Mouse (Mus musculus) heart, embryonic 14.5 days (tissue): Measurements from ENCODE around the gene Acvrl1. TPM values are rescaled to one million over a fixed set of nuclear protein-coding genes. Genes with fewer than 3 reads are reported as not detected.

Experiments used
- ATAC-seq: fragments of 200-750 bp; cut with Nextera tagmentation; 2 replicates; pipeline ENCODE4 v1.8.0; 2017; ENCODE audit warnings: low read depth, moderate TSS enrichment; ENCODE audit not compliant: insufficient number of reproducible peaks, insufficient read depth, low FRiP score
- H3K27ac ChIP-seq, 2 experiments: fragments of 200-500 bp in 1 of 2; fragments of 300-500 bp in 1 of 2; sonication (generic) in 1 of 2; replicated peaks in 1 of 2; 2 replicates each; pipeline ENCODE4 v1.5.1; 2012 to 2014; ENCODE audit warnings: low read depth in 2 of 2, low read length in 2 of 2, control low read depth in 1 of 2, mild to moderate bottlenecking in 1 of 2, mixed read lengths in 1 of 2; ENCODE audit not compliant: control insufficient read depth in 1 of 2, insufficient read depth in 1 of 2
- H3K27me3 ChIP-seq: fragments of 300-500 bp; sonication (generic); 2 replicates; pipeline ENCODE4 v1.6.1; 2014; ENCODE audit warnings: mild to moderate bottlenecking, low read length, control low read depth; ENCODE audit not compliant: control insufficient read depth, insufficient read depth
- H3K36me3 ChIP-seq: fragments of 300-500 bp; sonication (generic); 2 replicates; pipeline ENCODE4 v1.6.1; 2014; ENCODE audit warnings: mild to moderate bottlenecking, control low read depth, low read length, mixed read lengths; ENCODE audit not compliant: control insufficient read depth, insufficient read depth
- H3K4me1 ChIP-seq, 2 experiments: fragments of 200-500 bp in 1 of 2; fragments of 300-500 bp in 1 of 2; sonication (generic) in 1 of 2; 2 replicates each; pipeline ENCODE4 v1.6.1; 2012 to 2014; ENCODE audit warnings: low read length in 2 of 2, control low read depth in 1 of 2, mixed read lengths in 1 of 2; ENCODE audit not compliant: control insufficient read depth in 2 of 2, insufficient read depth in 2 of 2
- H3K4me2 ChIP-seq: fragments of 300-500 bp; sonication (generic); 2 replicates; pipeline ENCODE4 v1.6.1; 2014; ENCODE audit warnings: mild to moderate bottlenecking, low read length
- H3K4me3 ChIP-seq, 2 experiments: fragments of 200-500 bp in 1 of 2; fragments of 300-500 bp in 1 of 2; sonication (generic) in 1 of 2; 2 replicates each; pipeline ENCODE4 v1.5.1; 2012 to 2014; ENCODE audit warnings: low read length in 2 of 2, mild to moderate bottlenecking in 2 of 2, control low read depth in 1 of 2, low read depth in 1 of 2, moderate library complexity in 1 of 2; ENCODE audit not compliant: control insufficient read depth in 1 of 2, insufficient read depth in 1 of 2
- H3K9ac ChIP-seq: fragments of 300-500 bp; sonication (generic); 2 replicates; pipeline ENCODE4 v1.6.1; 2014; ENCODE audit warnings: mild to moderate bottlenecking, low read length
- H3K9me3 ChIP-seq: fragments of 300-500 bp; sonication (generic); 2 replicates; pipeline ENCODE4 v1.6.1; 2016; ENCODE audit warnings: low read length, control low read depth; ENCODE audit not compliant: control insufficient read depth
- WGBS: fragments of 180-500 bp; shearing (Covaris S2); extraction: QIAGEN DNeasy Blood & Tissue Kit; methylation state at CpG from one replicate; pipeline ENCODE4 v1.1.7; 2014; 5-methylcytosine and 5-hydroxymethylcytosine counted together
- polyA plus RNA-seq: library from polyadenylated mRNA; unstranded; fragments of >200 nt; fragmentation: Nextera tagmentation; extraction: Ambion mirVana; gene quantifications from 2 replicates; pipeline ENCODE4 v1.2.1, GENCODE M21; 2014

The Acvrl1 gene
- polyA plus RNA-seq, 1 experiment from 2014 or later: 5.8 TPM

DNA sequence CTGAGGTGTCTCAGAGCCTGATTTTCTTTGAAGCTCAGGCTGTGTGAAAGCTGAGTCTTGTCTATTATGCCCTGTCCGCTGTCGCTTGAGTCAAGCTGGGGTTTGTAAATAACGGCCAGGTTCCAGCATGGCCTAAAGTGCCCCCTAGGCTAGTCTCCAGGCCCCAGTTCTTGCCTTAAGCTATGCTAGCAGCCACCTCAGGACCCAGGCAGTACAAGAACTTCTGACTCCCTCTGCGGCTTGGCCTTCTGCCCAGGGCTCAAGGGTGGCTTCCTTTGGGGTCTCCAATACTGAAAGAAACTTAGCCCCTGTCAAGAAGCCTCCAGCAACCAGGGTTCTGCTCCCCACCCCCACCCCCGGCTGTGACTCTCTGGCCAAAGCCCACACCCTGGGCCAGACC is 15.9 kb downstream of the Acvrl1 start:
- H3K9me3 ChIP-seq: no peaks in the 10 kb centered on the region
- H3K4me1 ChIP-seq: peaks cover 63 to 81% of the 10 kb centered on the region in 2 experiments
- ATAC-seq: no peak
- no peak overlapping the region for H3K4me3 ChIP-seq
- 87% methylated on average over 5 of the region's 5 CpGs for WGBS
- no peaks in the 10 kb centered on the region for H3K36me3 ChIP-seq
- no peak overlapping the region for H3K9ac ChIP-seq
- H3K27ac ChIP-seq: peak overlapping the region in 1 of 2 experiments; percentile 72; a peak in 1 of 4 replicates
- no peaks in the 10 kb centered on the region for H3K27me3 ChIP-seq
- H3K4me2 ChIP-seq: no peak overlapping the region

DNA sequence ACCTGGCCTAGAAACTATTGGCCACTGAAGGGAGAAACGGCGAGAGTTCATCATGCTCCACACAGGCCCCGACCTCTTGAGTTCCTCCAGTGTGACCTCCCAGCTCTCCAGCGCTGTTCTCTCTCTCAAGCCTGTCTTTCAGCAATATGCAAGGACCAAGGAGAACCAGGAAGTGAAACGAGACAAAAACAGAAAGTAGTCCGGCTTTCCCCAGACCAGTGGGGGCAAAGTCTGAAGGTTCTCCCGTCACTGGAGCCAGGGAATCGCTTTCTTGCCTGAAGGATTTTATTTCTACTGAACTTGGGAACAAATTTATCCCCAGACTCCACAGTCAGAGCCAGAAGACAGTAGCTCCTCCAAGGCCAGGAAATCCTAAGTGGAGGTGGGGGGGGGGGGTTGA is 16.5 kb downstream of the Acvrl1 start:
- Histone ChIP-seq H3K4me3 (no peak overlapping the region), H3K27ac (no peak overlapping the region; a peak in 1 of 4 replicates), H3K4me2 (no peak overlapping the region), H3K4me1 (peaks cover 57 to 75% of the 10 kb centered on the region in 2 experiments), H3K36me3 (no peaks in the 10 kb centered on the region), H3K9ac (no peak overlapping the region), H3K9me3 (no peaks in the 10 kb centered on the region), H3K27me3 (no peaks in the 10 kb centered on the region)
- 77% methylated on average over 8 of the region's 8 CpGs for WGBS
- no peak for ATAC-seq

DNA sequence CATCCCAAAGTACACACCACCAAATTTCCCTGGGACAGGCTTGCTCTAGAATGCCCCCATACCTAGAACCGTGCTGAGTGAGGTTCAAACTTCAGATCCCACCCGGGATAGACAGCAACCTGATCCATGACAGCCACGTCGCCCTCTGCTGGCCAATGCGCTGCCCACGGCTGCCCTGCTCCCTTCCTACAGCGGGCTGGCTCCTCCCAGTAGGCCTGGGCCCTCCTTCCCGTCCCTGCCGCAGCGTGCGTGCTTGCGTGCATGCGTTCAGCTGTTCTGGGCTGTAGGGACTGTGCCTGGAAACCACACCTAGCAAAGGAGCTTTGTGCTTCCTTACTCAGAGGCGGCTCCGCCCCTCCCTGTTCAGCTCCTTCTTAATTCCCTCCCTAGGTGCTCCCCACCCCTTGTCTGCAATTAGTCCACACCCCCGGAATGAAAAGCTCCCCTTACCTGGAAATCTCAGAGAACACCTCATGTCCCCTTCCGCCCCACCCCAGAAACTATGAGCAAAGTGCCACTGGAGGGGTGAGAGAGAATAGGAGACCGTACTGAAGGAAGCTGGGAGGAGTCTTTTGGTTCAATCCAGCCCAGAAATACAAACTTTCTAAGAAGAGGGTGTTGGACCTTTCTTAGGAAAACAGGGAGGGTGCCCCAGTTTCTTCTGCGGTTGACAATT is 17.2 kb downstream of the Acvrl1 start:
- Histone ChIP-seq H3K9ac (peak overlapping the region; percentile 51; the same call in 1 of the 2 replicates), H3K36me3 (no peaks in the 10 kb centered on the region), H3K27me3 (no peaks in the 10 kb centered on the region), H3K9me3 (no peaks in the 10 kb centered on the region), H3K4me2 (peak overlapping the region; percentile 50), H3K27ac (peak overlapping the region in 1 of 2 experiments; percentile 24; a peak in 1 of 4 replicates), H3K4me3 (no peak overlapping the region; a peak in 1 of 4 replicates), H3K4me1 (peaks cover 50 to 67% of the 10 kb centered on the region in 2 experiments)
- peak; percentile 86 for ATAC-seq
- WGBS: 11% methylated on average over 19 of the region's 19 CpGs

DNA sequence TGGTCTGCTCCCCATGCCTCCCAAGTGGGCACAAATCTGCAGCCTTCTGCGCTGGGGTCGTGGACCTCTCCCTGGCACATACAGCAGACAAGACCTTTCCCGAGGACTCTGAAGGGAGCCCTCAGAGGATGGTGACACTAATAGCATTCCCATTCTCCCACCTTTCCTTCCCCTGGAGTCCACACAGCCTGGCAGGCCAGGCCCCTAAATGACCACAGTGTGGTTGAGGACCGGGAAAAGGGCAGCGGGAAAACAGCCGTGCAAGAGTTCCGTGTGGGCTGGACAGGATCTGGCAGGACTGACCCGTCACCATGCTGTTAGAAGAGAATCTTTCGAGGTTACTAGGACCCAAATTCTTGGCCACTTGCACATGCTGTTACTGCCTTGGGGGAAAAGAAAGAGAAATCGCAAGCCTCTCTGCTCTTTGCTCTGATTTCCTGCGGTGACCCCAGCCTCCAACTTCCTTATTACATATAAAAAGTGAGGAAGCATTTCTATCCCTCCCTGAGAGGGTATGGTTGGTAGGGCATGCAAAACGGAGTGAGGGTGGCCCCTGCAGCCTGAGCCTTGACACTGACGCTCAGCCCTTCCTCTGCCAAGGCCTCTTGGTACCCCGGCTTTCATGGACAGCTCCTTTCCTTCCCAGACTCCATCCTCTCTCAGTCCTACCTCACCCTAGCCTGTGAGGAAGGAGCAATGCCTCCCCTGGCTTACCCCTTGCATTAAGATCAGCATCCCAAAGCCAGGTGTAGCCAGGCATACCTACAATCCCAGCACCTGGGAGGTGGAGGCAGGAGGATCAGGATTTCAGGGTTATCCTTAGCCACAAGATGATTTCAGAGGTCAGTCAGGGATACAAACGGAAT is 18.0 kb downstream of the Acvrl1 start:
- no peaks in the 10 kb centered on the region for H3K27me3 ChIP-seq
- no peaks in the 10 kb centered on the region for H3K9me3 ChIP-seq
- peak overlapping the region in 1 of 2 experiments; percentile 24; a peak in 1 of 4 replicates for H3K27ac ChIP-seq
- H3K4me2 ChIP-seq: peak overlapping the region; percentile 50; the same call in 1 of the 2 replicates
- WGBS: 62% methylated on average over 15 of the region's 15 CpGs
- no peak overlapping the region; the same call in 1 of the 2 replicates for H3K9ac ChIP-seq
- no peak overlapping the region for H3K4me3 ChIP-seq
- no peaks in the 10 kb centered on the region for H3K36me3 ChIP-seq
- no peak for ATAC-seq
- peaks cover 46 to 62% of the 10 kb centered on the region in 2 experiments for H3K4me1 ChIP-seq

DNA sequence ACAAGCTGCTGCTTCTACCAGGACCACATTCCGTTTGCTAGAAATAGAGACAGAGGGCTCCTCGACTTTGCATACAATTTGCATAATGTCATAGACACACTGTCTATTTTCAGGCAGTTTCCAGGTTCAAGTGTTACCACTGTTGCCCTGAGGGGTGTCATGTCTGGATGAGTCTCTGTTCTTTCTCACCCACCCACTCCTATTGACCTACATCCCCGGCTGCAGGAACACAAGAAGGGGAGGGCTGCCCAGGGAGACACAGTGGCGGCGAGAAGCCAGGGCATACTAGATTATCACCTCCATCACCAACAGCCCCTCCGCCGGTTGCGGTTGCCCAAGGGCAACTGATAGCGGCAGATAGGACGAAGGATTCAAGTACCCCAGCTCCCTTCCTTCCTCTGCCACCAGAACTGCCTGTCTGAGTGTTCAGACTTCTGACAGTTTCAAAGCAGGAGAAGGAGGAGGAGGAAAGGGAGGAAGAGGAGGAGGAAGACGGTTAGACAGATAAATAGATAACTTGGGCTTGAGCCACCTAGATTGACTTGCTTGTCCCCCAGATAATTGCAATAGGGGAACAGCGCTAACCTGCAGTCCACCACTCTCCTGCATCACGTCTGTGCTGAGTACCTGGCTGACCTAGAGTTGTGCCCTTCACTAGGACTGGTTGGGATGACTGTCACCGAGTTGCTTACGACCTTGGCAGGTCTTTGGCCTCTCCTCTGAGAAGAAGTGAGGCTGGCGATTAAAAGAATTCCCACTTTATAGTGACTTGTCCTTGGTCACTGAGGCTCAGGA is 19.0 kb downstream of the Acvrl1 start:
- H3K9me3 ChIP-seq: no peaks in the 10 kb centered on the region
- H3K9ac ChIP-seq: no peak overlapping the region
- H3K4me2 ChIP-seq: peak overlapping the region; percentile 41
- no peak overlapping the region for H3K4me3 ChIP-seq
- ATAC-seq: no peak
- peak overlapping the region; percentile 12 to 53; a peak in 3 of 4 replicates for H3K27ac ChIP-seq
- peaks cover 46 to 57% of the 10 kb centered on the region in 2 experiments for H3K4me1 ChIP-seq
- H3K36me3 ChIP-seq: no peaks in the 10 kb centered on the region
- 14% methylated on average over 16 of the region's 16 CpGs for WGBS
- H3K27me3 ChIP-seq: no peaks in the 10 kb centered on the region

DNA sequence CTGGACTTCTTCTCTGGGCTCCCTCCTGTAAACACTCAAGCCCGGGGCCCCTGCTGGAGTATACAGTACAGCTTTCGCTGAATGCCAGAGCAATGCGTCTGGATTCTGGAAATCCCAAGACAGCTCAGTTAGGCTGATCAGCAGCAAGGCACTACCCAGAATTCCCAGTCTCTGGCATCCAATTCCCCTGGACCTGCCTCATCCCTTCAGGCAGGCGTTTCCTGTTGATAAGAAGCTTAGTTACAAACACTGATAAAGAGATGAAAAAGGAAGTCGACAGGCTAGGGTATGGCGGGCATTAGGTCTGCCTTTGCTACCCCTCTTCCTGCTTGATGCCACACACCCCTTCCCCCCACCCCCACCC is 19.6 kb downstream of the Acvrl1 start:
- Histone ChIP-seq H3K4me1 (peaks cover 43 to 52% of the 10 kb centered on the region in 2 experiments), H3K36me3 (no peaks in the 10 kb centered on the region), H3K27ac (peak overlapping the region; percentile 12 to 53; a peak in 3 of 4 replicates), H3K4me3 (no peak overlapping the region), H3K9me3 (no peaks in the 10 kb centered on the region), H3K4me2 (peak overlapping the region; percentile 41), H3K9ac (no peak overlapping the region), H3K27me3 (no peaks in the 10 kb centered on the region)
- WGBS: 4% methylated on average over 6 of the region's 6 CpGs
- ATAC-seq: peak; percentile 19; the same call in 1 of the 2 replicates

DNA sequence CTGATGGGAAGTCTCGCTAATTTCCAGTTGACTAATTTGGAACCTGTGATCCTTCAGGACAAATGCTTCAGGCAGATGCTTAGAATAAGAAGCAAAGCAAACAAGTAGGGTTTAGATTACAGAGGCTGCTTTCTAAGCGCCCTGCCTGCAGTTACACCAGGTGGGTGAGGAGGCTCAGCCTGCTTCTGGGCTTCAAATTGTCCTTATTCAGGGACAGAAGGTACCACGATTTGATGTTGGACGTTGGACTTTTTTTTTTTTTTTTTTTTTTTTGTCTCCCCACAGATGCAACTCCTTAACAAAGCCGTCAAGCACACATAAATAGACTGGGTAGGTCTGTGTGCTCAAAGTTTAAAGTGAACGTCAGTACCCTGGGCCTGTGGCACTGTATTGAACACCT is 20.3 kb downstream of the Acvrl1 start:
- ATAC-seq: no peak
- H3K9ac ChIP-seq: no peak overlapping the region
- peak overlapping the region in 1 of 2 experiments; percentile 53; a peak in 2 of 4 replicates for H3K27ac ChIP-seq
- H3K4me3 ChIP-seq: no peak overlapping the region
- WGBS: 70% methylated on average over 6 of the region's 6 CpGs
- no peaks in the 10 kb centered on the region for H3K36me3 ChIP-seq
- no peaks in the 10 kb centered on the region for H3K9me3 ChIP-seq
- no peak overlapping the region for H3K4me2 ChIP-seq
- peaks cover 36 to 45% of the 10 kb centered on the region in 2 experiments for H3K4me1 ChIP-seq
- no peaks in the 10 kb centered on the region for H3K27me3 ChIP-seq
